Mouse (Mus musculus): Measurements from ENCODE around the gene Pyroxd2.
A peak's percentile ranks its signal among the peaks of the same experiment; 100 is the strongest.

The Pyroxd2 gene

DNA sequence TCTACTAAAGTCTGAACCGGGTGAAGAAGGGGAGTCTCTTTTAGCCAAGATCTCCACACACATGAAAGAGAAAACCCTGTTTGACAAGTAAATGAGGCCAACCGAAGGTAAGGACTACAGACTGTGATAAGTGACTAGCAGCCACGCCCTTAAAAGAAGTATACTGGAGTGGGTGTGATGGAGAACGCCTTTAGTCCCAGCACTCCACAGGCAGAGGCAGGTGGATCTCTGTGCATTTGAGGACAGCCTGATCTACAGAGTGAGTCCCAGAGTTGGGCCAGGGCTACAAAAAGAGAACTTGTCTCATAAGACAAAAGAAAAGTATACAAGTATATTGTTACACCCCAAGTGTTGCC, 6.7 kb downstream of the Pyroxd2 start:
- no peak for DNase-seq (ENCODE audit: extremely low read depth, low read depth, low spot score)

DNA sequence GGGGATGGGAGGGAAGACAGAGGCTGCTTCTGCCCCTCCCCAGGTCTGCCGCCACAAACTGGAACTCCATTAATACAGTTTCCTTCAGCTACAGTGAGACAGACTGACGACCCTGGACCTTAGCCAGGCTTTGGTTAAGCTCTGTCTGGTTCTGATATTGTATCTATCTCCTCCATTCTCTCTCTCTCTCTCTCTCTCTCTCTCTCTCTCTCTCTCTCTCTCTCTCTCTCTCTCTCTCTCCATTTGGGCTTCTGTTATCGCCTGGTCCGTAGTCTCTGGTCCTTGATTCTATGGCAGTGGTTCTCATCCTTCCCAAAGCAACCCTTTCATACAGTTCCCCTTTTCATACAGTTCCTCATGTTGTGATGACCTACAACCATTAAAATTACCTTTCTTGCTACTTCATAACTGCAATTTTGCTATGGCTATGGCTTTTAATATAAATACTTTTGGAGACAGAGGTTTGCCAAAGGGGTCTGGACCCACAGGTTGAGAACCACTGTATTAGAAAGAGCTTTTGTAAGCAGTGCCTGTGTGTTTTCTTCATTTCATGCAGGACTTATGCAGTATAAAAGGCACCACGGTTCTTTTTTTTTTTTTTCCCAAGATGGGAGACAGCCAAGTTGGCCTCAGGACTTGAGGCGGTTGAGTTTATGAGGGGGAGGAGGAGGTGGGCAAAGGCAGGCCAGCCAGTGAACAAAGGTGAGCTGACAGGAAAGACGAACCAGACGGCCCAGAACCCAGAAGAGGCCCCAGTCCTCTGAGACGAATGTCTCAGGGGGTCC, 7.3 kb downstream of the Pyroxd2 start:
- DNase-seq (ENCODE audit: extremely low read depth, low read depth, low spot score) = no peak

DNA sequence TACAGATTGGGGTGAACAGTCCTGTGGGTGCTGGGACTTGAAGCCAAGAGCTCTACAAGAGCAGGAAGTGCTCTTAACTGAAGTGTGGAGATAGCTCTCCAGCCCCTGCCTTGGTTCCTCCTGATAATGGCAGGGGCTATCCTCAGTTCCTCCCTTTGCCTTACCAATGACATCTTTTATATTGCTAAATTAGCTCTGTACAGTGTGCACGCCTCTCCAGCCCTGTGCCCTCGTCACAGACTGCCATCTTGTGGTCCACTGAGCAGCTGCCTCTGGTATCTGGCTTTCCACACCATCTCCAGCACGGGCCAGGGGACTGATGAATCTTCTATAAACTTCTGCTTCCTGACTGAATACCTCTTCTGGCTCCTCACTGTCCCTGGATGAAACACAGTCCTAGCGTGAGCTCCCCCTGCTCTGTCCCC, 8.4 kb downstream of the Pyroxd2 start:
- DNase-seq (ENCODE audit: extremely low read depth, low read depth, low spot score) = no peak

DNA sequence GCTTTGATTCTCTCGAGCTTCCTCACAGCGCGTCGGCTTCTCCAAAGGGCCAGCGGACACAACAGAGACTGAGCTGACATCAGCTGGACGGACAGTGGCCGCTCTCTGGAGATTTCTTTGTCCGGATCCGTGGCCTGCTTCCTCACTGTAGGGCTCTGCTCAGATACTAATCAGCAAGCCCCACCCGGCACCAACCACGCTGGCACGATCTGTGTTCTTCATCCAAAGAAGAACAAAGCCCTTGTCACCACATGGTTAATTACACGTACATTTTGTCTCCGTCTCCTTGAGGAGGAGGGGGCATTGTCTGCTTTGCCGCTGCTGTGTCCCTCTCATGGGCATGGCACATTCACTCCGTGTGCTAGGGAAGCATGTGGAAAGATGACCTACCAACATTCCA, 9.3 kb downstream of the Pyroxd2 start:
- no peak for DNase-seq (ENCODE audit: extremely low read depth, low read depth, low spot score)

DNA sequence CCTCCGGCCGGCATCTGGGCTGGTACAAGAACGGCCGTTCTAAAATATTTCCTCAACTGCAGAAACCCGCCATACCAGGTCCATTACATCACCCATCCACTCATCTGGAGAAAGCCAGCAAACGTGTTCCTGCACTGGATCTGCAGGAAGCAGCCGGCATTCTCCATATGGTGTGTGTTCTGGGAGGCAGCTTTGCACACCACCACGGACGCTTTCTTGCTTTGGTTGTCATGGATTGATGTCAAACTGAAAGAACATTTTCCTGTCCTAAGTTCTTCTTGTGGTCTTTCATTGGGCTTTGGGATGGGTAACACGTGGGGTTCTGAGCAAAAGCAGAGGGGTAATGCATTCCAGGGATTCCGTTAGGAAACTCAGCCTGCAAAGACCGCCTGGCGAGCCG, 10.7 kb downstream of the Pyroxd2 start:
- no peak for DNase-seq (ENCODE audit: extremely low read depth, low read depth, low spot score)

DNA sequence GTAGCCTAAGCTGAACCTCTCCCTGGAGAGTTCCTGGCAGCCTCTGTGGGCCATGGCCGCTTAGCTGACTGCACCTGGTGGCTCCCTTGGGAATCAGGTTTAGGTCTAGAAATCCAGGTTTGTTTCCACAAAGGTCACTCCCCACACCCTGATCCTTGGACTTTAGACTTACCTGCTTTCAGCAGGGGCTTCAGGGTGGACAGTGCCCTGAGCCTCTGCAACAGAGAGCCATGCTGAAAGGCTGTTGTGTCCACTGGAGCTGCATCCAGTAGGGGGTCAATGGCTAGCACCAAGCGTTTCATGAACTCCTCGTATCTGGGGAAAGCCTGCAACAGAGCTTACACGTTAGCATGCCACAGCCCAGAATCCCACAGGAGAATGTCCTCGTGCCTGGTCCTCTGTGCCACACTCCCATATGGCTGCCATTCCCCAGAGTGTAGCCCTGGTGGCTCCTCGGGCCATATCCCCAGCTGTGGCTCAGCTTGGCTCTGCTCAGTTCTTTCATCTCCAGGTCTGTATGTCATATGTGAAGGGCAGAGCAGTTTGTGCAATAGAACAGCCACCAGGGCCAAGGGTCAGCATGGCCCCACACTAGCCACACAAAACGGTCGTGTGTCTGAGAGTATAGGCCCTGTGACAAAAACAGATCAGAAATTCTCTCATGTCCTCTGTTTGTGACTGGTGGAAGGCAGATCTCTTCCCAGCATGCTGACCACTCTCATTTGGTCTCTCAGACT, 12.2 kb downstream of the Pyroxd2 start:
- no peak for DNase-seq (ENCODE audit: extremely low read depth, low read depth, low spot score)

DNA sequence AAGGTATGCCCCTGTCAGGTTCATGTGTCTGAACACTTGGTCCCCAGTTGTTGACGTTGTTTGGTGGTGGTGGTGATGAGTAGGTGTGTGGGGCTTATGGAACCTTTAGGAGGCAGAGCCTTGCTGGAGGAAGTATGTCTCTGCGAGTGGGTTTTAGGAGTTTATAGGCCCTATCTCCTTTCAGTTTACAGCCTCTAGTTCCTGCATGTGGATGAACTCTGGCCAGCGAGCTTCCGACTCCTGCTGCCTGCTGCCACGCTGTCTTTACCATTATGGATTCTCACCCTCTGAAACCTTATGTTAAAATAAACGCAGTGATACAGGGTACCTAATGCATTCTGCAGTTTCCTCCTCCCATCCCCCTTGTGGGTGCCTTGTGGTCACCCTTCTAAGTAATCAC, 12.8 kb downstream of the Pyroxd2 start:
- no peak for DNase-seq (ENCODE audit: extremely low read depth, low read depth, low spot score)

DNA sequence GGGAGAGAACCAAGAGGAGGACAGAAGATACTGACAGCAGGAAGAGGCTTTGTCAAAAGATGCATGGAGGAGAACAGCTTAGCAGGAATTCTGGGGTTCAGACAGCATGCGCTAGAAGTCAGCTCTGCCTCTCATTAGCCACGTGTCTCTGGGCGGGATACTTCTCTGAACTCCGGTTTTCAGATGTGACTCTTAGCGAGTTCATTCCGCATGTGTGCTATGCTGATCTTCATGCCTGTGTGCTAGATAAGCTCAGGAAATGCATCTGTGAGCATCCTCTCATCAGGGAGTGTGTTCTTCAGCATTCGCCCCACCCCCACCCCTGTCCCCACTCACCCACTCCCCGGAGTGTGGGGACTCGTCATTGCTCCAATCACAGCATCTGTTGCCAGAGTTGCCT, 14.8 kb downstream of the Pyroxd2 start:
- DNase-seq (ENCODE audit: extremely low read depth, low read depth, low spot score) = no peak

DNA sequence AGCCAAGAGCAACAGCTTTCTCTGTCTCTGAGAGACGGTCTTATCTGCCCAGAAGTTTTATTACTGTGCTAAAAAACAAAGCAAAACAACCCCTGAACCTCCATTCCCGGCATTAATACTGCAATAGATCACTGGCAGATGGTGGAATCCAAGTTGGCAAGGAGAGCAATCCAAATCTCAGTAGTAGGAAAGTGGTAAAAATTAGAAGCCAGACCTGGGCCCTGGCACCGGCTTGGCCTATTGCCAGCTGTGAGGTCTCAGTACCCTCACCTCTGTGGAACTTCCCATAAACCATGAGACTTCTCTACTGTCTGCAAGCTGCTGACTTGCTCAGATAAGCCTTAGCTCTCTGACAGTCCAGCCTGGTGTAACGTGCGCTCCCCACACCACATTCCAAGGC, 17.6 kb downstream of the Pyroxd2 start:
- no peak for DNase-seq (ENCODE audit: extremely low read depth, low read depth, low spot score)

DNA sequence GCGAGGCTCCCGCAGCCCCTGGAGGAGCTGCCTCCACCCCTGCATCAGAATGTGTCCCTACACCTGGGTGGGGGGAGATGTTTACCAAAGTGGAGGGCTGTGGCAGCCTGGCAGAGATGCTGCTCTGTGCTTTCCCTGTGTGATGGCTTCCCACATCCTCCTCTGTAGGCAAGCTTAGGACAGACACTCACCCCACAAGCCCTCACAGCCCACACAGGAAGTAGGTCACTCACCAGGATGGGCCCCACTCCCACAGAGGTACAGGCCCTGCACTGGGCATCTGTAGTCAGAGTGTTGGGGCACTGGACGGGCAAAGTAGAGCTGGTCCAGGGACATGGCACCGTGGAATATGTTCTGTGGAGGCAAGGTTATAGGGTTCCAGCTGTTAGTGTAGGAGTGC, 25.2 kb downstream of the Pyroxd2 start:
- no peak for DNase-seq (ENCODE audit: extremely low read depth, low read depth, low spot score)

DNA sequence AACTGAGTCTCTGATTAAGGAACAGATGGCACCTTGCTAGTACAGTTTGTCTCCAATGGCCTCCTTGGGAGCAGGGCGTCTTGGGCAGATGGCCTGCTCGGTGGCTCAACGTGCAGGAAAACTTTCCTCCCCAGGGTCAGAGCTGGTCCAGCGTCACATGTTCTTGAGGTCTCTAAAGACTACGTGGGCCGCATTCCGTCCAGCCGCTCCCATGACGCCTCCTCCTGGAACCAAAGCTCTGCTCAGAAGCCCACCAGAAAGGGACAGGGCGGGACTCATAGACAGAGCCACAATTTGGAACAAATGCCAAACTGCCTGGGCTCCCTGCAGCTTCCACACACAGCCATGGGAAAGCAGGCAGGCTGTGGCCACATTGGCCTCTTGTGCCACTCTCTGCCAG, 25.8 kb downstream of the Pyroxd2 start:
- DNase-seq (ENCODE audit: extremely low read depth, low read depth, low spot score) = no peak

DNA sequence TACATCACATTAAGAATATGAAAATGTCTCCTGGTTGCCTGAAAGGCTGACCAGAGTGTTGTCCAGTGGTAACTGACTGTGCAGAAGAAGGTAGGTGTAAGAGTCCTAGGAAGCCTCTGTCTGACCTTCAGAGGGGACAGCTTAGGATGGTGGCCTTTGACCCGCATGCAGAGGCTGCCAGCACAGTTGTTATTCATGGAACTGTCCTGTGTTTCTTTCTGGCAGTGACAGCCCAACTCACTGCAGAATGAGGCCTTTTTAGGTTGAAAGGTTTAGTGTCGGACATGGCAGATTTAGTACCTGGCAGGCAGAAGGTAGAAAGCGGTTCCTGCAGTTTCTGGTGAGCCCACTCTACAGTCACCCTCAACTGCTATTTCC, 26.6 kb downstream of the Pyroxd2 start:
- DNase-seq (ENCODE audit: extremely low read depth, low read depth, low spot score) = no peak

DNA sequence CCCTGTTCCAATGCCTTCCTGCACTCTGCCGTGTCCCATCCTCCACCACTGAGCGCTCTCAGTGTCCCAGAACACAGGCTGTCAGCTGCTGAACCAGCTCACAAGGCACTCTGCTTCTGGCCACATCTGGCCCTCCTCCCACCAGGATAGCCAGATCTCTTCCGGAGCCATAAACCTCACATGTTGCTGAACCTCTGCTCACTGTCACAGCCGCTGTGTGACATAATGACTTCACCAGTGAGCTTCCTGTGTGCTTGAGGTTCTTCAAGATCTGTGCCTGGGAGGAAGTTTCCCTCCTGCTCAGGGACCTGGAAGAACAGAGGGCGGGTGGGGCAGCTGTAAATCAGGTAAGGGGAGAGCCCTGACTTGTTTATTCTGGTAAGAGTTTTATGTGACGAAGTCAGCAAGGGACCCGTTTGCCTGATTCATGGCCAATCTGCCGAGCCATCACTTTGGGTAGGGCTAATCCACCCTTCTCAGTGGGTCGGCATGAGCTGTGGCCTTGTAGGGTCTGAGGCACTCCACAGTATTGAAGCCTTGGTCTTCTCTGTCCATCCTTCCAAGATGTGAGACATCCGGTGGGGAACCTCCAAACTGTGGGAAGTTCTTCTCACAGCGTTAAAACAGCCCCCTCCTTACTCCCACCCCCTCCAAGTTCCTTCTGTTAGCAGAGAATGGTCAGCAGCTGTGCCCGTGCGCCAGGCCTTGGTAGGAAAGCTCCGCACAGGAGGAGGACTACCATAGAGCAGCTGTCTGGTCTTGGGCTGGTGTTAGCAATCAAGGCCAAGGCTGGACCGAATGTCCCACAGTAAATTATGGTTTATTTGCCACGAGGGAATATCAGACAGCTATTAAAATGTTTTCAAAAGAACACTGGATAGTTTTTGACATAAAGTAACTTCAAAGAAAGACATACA, 27.3 kb downstream of the Pyroxd2 start:
- DNase-seq (ENCODE audit: extremely low read depth, low read depth, low spot score) = no peak

DNA sequence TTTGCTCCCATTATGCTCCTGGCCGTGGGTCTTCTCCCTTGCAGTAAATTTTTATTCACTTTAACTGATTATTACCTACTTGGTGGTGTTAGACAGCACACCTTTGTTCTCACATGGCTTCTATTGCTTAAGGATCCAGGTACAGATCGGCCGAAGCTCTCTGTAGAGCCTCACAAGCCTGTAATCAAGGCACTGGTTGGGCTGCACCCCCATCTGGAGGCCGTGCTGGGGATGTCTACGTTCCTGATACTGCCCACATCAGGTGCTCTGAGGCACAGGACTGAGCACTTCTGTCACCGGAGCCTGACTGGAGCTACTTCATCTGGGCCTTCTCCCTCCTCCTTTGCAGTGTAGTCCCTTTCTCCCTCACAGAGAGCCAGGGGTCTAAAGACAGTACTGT, 29.3 kb downstream of the Pyroxd2 start:
- DNase-seq (ENCODE audit: extremely low read depth, low read depth, low spot score) = no peak

DNA sequence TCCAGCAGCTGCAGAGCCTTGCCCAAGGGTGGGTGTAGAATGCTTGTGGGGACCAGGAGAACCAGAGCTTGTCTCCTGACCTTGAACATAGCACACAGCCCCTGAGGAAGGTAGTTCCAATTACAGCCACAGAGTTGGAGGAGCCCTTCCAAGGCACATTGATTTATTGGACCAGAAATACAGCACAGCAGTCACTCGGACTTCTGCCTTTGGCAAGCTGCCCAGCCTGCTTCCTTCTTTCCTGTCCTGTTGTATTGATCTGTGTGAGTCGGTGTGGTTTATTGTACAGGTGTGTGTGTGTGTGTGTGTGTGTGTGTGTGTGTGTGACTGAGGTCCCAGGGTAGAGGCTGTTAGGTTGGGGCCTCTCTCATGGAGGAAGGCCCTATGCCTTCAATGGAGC, 30.1 kb downstream of the Pyroxd2 start:
- DNase-seq (ENCODE audit: extremely low read depth, low read depth, low spot score) = no peak

DNA sequence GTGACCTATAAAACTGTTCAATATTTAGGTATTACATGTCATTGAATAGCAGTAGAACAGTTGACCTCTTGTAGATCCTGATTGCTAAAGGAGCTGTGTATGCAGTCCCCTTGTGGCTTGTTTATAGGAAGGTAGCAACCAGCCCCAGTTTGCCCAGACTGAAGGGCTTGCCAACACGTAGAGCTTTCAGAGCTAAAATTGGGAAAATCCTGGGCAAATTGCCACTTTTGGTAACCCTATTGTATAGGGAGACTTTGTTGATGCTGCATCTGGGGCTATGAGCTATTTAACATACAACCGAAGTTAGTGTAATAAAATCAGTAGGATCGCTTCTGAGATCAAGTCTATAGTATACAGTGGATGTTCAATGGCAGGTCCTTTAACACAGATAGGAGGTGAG, 34.5 kb downstream of the Pyroxd2 start:
- no peak for DNase-seq (ENCODE audit: extremely low read depth, low read depth, low spot score)

DNA sequence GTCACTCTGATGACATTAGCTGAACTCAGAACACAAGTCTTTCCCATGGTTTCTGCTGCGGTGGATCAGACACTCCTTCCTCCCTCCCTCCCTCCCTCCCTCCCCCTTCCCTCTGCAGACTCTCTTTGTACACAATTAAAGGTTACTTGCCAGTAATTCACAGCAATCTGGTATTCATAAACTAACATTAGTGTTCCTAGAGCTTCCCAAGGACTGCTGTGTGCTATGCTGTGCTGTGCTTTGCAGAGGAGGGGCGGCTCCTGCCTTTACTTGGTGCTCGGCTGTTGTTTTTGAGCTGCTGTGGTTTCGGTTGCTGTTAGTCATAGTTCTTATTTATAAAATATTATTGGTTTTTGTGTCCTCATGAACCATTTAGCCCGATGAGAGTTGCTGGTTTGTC, 34.9 kb downstream of the Pyroxd2 start:
- DNase-seq (ENCODE audit: extremely low read depth, low read depth, low spot score) = no peak

DNA sequence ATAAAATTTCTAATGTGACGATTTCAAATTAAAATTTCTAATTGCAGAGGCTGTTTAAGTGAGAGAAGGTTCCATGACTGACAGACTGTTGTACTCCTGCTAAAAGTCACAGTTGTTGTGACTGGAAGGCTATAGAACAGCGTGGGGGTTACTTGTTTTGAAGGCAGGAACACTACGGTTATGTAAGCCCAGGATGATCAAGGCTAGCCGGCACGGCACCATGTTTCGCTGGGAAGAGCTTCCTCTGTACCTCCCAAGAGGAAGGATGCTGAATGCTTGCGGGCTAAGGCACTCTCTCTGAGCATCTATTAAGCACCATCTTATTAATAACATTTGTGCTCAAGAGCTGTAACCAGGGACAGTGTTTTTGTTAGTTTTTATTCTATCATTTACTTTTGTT, 36.1 kb downstream of the Pyroxd2 start:
- no peak for DNase-seq (ENCODE audit: extremely low read depth, low read depth, low spot score)

DNA sequence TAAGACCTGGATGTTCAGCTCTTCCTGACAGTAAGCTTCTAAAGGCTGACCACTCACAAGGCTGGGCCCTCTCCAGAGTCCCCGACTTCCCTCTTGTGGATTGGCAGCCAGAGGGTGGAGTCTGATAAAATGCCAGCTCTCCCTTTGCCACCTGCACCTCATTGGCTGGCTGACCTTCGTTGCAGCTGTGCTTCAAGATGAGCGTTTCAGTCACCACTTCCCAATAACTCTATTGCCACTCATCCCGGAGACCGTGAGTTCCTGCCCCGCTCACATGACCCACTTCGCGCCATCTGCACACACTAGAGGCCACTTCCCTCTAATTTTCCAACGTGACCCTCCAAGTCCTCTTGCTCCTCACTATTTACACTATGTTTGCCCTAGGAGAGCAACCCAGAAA, 38.8 kb downstream of the Pyroxd2 start:
- no peak for DNase-seq (ENCODE audit: extremely low read depth, low read depth, low spot score)

DNA sequence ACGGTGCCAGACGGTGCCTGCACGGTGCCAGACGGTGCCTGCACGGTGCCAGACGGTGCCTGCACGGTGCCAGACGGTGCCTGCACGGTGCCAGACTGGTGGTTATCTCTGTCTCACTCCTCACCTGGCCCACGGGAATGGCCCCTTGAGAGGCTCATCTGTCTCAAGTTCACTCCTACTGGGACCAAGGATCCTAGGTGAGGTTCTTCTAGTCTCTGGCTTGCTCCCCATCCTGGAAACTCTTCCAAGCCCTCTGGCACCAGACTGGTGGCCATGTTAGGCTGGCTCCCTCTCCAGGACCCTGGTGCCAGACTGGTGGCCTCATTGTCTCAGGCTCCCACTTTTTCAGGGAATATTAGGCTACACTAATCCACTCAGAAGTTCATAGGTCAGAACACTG, 53.1 kb downstream of the Pyroxd2 start:
- DNase-seq (ENCODE audit: extremely low read depth, low read depth, low spot score) = peak; percentile 8

DNA sequence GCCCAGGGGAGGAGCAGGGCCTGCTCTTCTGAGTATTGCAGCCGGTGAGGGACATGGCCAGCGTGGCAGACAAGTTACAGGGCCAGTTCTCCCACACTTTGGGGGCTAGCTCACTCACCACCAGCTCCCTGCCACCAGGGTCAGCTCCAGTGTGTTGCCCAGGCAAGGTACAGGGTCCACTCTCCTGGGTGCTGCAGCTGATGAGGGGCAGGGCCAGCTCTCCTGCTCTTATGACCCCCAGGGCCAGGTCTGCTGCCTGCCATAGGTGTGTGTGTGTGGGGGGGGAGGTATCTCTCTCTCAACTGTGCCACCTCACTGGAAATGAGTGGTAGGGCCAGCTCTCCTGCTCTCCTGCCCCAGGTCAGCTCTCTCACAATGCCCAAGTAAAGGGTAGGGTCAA, 54.0 kb downstream of the Pyroxd2 start:
- DNase-seq (ENCODE audit: extremely low read depth, low read depth, low spot score) = no peak

DNA sequence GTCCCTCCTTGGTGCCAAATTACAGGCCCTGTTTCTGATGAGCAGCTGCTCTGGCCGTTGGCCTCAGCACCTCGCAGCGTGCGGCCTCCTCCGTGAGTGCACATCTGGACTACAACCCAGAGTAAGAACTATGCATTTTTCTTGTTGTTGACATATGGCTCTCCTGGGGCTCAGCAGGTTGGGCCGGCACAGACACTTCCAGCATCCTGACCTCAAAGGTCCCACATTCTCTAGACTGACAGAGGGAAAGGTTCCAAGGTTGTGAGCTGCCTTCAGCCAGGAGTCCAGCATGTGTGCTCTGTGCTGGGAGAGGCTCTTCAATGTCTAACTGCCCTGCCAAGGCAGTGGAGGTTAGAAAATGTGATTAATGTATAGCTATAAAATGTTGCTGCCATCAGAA, 55.2 kb downstream of the Pyroxd2 start:
- DNase-seq (ENCODE audit: extremely low read depth, low read depth, low spot score) = no peak

Data from fat pad, adult 2 months (tissue).